Mouse (Mus musculus) heart, postnatal 10 days (tissue): ENCODE measurements around the gene Bpgm. TPM values are rescaled to one million over a fixed set of nuclear protein-coding genes. Genes with fewer than 3 reads are reported as not detected.

ENCODE experiments used
- DNase-seq, 2 experiments: peaks; one replicate each; pipeline ENCODE4 v3.0.0; 2021
- intact Hi-C: fragments of 180-260 bp; cut with DNase I; formaldehyde crosslinking; loops from one replicate; pipeline ENCODE4 v1.15.1; 2025
- total RNA-seq, 2 experiments: library from RNA; stranded (reverse); gene quantifications; 2 replicates each; pipeline ENCODE4 v1.2.3; 2021

The Bpgm gene
- total RNA-seq, 2 experiments from 2014 or later = 49.0 to 74.4 TPM

GRCm38 (mm10) chr6:34482842-34483241 is 6.8 kb downstream of the Bpgm start:
- DNase-seq = peak; percentile 59 to 64
- intact Hi-C loops = no loop called here

- no peak for DNase-seq
- intact Hi-C loops = no loop called here
Measured at GRCm38 (mm10) chr6:34483390-34483789, 7.4 kb downstream of the Bpgm start.

GRCm38 (mm10) chr6:34483811-34484210 is 7.8 kb downstream of the Bpgm start:
- intact Hi-C loops = no loop called here
- no peak for DNase-seq

- intact Hi-C loops = no loop called here
- DNase-seq = no peak
Measured at GRCm38 (mm10) chr6:34486071-34486626, 10.1 kb downstream of the Bpgm start.

- no peak for DNase-seq
- intact Hi-C loops = no loop called here
Measured at GRCm38 (mm10) chr6:34493327-34494095, 17.5 kb downstream of the Bpgm start.

GRCm38 (mm10) chr6:34495140-34495551 is 19.1 kb downstream of the Bpgm start:
- intact Hi-C loops = no loop called here

GRCm38 (mm10) chr6:34497991-34498625 is 22.1 kb downstream of the Bpgm start:
- no peak for DNase-seq
- intact Hi-C loops = no loop called here

More at GRCm38 (mm10) chr6:34495140-34495551, 19.1 kb downstream of the Bpgm start:
- DNase-seq = peak; percentile 47 to 55

GRCm38 (mm10) chr6:34502291-34502690 is 26.3 kb downstream of the Bpgm start:
- DNase-seq = no peak
- intact Hi-C loops = no loop called here

GRCm38 (mm10) chr6:34505957-34506356 is 29.9 kb downstream of the Bpgm start:
- intact Hi-C loops = no loop called here

GRCm38 (mm10) chr6:34507581-34507980 is 31.6 kb downstream of the Bpgm start:
- no peak for DNase-seq
- intact Hi-C loops = no loop called here

More at GRCm38 (mm10) chr6:34505957-34506356, 29.9 kb downstream of the Bpgm start:
- no peak for DNase-seq

GRCm38 (mm10) chr6:34508016-34508415 is 32.0 kb downstream of the Bpgm start:
- DNase-seq = no peak
- intact Hi-C loops = no loop called here

- no peak for DNase-seq
- intact Hi-C loops = loop anchor here (1.0 to 5.0 kb wide), 2 partner anchors 367 to 417 kb away; partner anchors contain the start of gene Cyren
Measured at GRCm38 (mm10) chr6:34510277-34510676, 34.3 kb downstream of the Bpgm start.

GRCm38 (mm10) chr6:34511410-34511809 is 35.4 kb downstream of the Bpgm start:
- peak; percentile 50 to 62 for DNase-seq

GRCm38 (mm10) chr6:34512741-34513140 is 36.7 kb downstream of the Bpgm start:
- intact Hi-C loops = loop anchor here (5.0 kb wide), 1 partner anchor 365 kb away; the partner anchor contains the start of gene Cyren
- DNase-seq = no peak

More at GRCm38 (mm10) chr6:34511410-34511809, 35.4 kb downstream of the Bpgm start:
- intact Hi-C loops = loop anchor here (1.0 to 5.0 kb wide), 3 partner anchors 243 to 366 kb away; partner anchors contain the start of gene Cyren

GRCm38 (mm10) chr6:34514655-34515054 is 38.6 kb downstream of the Bpgm start:
- DNase-seq = peak in 1 of 2 experiments; percentile 36
- intact Hi-C loops = loop anchor here (5.0 kb wide), 1 partner anchor 363 kb away; the partner anchor contains the start of gene Cyren

- DNase-seq = peak in 1 of 2 experiments; percentile 20
- intact Hi-C loops = no loop called here
Measured at GRCm38 (mm10) chr6:34515098-34515782, 39.2 kb downstream of the Bpgm start.

GRCm38 (mm10) chr6:34515783-34516099 is 39.7 kb downstream of the Bpgm start:
- no peak for DNase-seq
- intact Hi-C loops = no loop called here

- intact Hi-C loops = no loop called here
Measured at GRCm38 (mm10) chr6:34517750-34518149, 41.7 kb downstream of the Bpgm start.

GRCm38 (mm10) chr6:34519087-34519486 is 43.1 kb downstream of the Bpgm start:
- intact Hi-C loops = no loop called here
- no peak for DNase-seq

More at GRCm38 (mm10) chr6:34517750-34518149, 41.7 kb downstream of the Bpgm start:
- DNase-seq = no peak

- intact Hi-C loops = no loop called here
- DNase-seq = no peak
Measured at GRCm38 (mm10) chr6:34520491-34520890, 44.5 kb downstream of the Bpgm start.

- intact Hi-C loops = no loop called here
- DNase-seq = no peak
Measured at GRCm38 (mm10) chr6:34520912-34521311, 44.9 kb downstream of the Bpgm start.
